Mouse (Mus musculus) thymus, adult 2 months (tissue): ENCODE measurements around the gene Gm21983.
A peak's percentile ranks its signal among the peaks of the same experiment; 100 is the strongest.

ENCODE experiments used
- CTCF ChIP-seq: fragments of 200-500 bp; IDR thresholded peaks from 2 replicates; pipeline ENCODE4 v1.5.1; 2012; ENCODE audit warnings: mild to moderate bottlenecking, control low read depth, low read length, moderate library complexity, borderline replicate concordance; ENCODE audit not compliant: control insufficient read depth, poor library complexity, insufficient read depth; ENCODE audit errors: extremely low read depth
- POLR2A ChIP-seq: fragments of 200-500 bp; IDR thresholded peaks from 2 replicates; pipeline ENCODE4 v1.6.1; 2012; ENCODE audit warnings: mild to moderate bottlenecking, low read length, control low read depth, moderate library complexity; ENCODE audit not compliant: control insufficient read depth, poor library complexity, insufficient read depth; ENCODE audit errors: extremely low read depth

GRCm38 (mm10) chr7:27159882-27160281 is 21.0 kb downstream of the Gm21983 start:
- peak; percentile 96 for TF ChIP-seq CTCF
- TF ChIP-seq POLR2A, result no peak
